Mouse (Mus musculus) megakaryocyte, embryonic 14.5 days (primary cell): ENCODE data around the gene Limd1.

Source experiments
- FLI1 ChIP-seq: IDR thresholded peaks from 2 replicates; pipeline ENCODE4 v1.6.1; 2012; ENCODE audit warnings: low read length, inconsistent platforms, mixed read lengths
- GATA1 ChIP-seq: IDR thresholded peaks from 3 replicates; pipeline ENCODE4 v1.6.1; 2012; ENCODE audit warnings: mixed read lengths, low read length, inconsistent platforms, borderline replicate concordance

GRCm38 (mm10) chr9:123509638-123510604, 31.4 kb downstream of the Limd1 start:
- TF ChIP-seq GATA1 = no peak
- no peak for TF ChIP-seq FLI1
